Mouse (Mus musculus): ENCODE results near the gene Srsy. TPM values are rescaled to one million over a fixed set of nuclear protein-coding genes. Genes with fewer than 3 reads are reported as not detected.
"Not testable (repeated sequence)": the region's sequence is repeated elsewhere in the genome, so short reads cannot be mapped to it uniquely, and the experiment has no call there.

Srsy gene
- total RNA-seq (2021): not detected
- long read RNA-seq, experiment 1: 0 reads
- long read RNA-seq, experiment 2: 0 reads

GRCm38 (mm10) chrY:17937230-17937629 lies at the start of gene Srsy:
TSS of gene Srsy (minus strand) at chrY:17937330.
- DNase-seq (ENCODE audit: low spot score in 2 of 2): not testable (repeated sequence)

Other genes starting within 250 kb of the Srsy start
- not detected for gene Gm21904, start 91.1 kb downstream of the Srsy start, total RNA-seq (2021)
- not detected for gene Gm20772, start 62.6 kb downstream of the Srsy start, total RNA-seq (2021)
- gene Gm20831, start 62.6 kb downstream of the Srsy start, total RNA-seq (2021): not detected
- gene Gm21764, start 124.5 kb upstream of the Srsy start, total RNA-seq (2021): not detected
- not detected for gene Ssty1, start 151.8 kb upstream of the Srsy start, total RNA-seq (2021)